Mouse (Mus musculus) G1E (cell line): ENCODE results near the gene Tbx6.

Experiments used
- CTCF ChIP-seq: IDR thresholded peaks from 2 replicates; pipeline ENCODE4 v1.5.1; 2012; ENCODE audit warnings: low read depth, low read length, inconsistent platforms, mixed read lengths
- GATA1 ChIP-seq: IDR thresholded peaks from 2 replicates; pipeline ENCODE4 v1.6.1; 2012; ENCODE audit warnings: borderline replicate concordance, low read length, inconsistent platforms, mixed read lengths
- TAL1 ChIP-seq: conservative IDR thresholded peaks from 2 replicates; pipeline ENCODE4 v1.6.1; 2012; ENCODE audit warnings: low read depth, low read length, inconsistent platforms, mixed read lengths

GRCm38 (mm10) chr7:126800269-126801056 lies 19.2 kb downstream of the Tbx6 start:
- TF ChIP-seq CTCF (no peak), TAL1 (no peak), GATA1 (no peak)
